18 mouse cellular contexts compared by ENCODE assay signal in the genomic region with DNA sequence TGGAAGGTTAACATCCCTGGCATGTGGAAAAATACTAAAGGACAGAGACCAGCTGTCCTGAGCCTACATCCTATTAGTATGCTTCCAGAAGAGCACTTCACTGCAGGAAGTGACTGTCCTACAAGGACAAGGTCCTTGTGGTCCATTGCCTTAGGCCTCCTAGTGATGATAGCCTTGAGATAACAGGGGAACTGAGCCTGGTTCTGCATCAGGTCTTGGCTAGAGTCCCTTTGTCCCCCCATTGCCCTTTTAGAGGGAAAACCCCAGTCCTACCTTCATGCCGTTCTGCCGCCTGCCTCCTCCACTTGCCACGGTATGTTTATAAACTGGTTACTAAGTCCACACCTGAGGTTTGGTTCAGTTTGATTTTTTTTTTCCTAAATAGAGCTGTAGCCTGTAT.
DNase-seq lines count a peak whose midpoint lies in the region; ATAC-seq and TF ChIP-seq lines count a peak whose summit lies in the region.
"Had no signal": no experiment of that assay in that cellular context is flagged by ENCODE, and none has a peak within 500 bp of the region (broad histone marks: within the 10 kb centered on the region; RNA-seq: fewer than 3 reads in every experiment).

No protein-coding gene starts in this region.

- H3K9ac ChIP-seq in embryonic facial prominence, embryonic 12.5 days: 0 out of 2 replicates have a peak overlapping the region, but pooled peaks have one; percentile 15
- no peak overlapping the region for H3K9ac ChIP-seq in hindbrain, embryonic 12.5 days
- no peak overlapping the region for H3K9ac ChIP-seq in hindbrain, postnatal 0 days (replicated peaks; ENCODE audit: low read length)
- H3K9ac ChIP-seq in midbrain, embryonic 15.5 days: no peak overlapping the region
- H3K9ac ChIP-seq: forebrain, postnatal 0 days; liver, embryonic 12.5 days had no signal

- no peaks in the 10 kb centered on the region for H3K9me3 ChIP-seq in embryonic facial prominence, embryonic 12.5 days
- H3K9me3 ChIP-seq in embryonic facial prominence, embryonic 10.5 days: no peaks in the 10 kb centered on the region
- H3K9me3 ChIP-seq in hindbrain, embryonic 12.5 days (replicated peaks): no peaks in the 10 kb centered on the region
- no peaks in the 10 kb centered on the region for H3K9me3 ChIP-seq in hindbrain, postnatal 0 days (ENCODE audit: low read length)
- H3K9me3 ChIP-seq in midbrain, embryonic 10.5 days (replicated peaks): no peaks in the 10 kb centered on the region
- no peaks in the 10 kb centered on the region for H3K9me3 ChIP-seq in midbrain, embryonic 15.5 days
- H3K9me3 ChIP-seq: limb, embryonic 12.5 days; liver, embryonic 12.5 days; megakaryocyte, embryonic 14.5 days had no signal

- no peak overlapping the region for H3K27ac ChIP-seq in embryonic facial prominence, embryonic 12.5 days
- no peak overlapping the region for H3K27ac ChIP-seq in embryonic facial prominence, embryonic 10.5 days (replicated peaks)
- H3K27ac ChIP-seq in hindbrain, embryonic 12.5 days: peak overlapping the region; percentile 73; the same call in 1 of the 2 replicates
- H3K27ac ChIP-seq in hindbrain, postnatal 0 days: no peak overlapping the region
- H3K27ac ChIP-seq in midbrain, embryonic 10.5 days (replicated peaks): peak overlapping the region; percentile 53; the same call in 1 of the 2 replicates
- no peak overlapping the region for H3K27ac ChIP-seq in midbrain, embryonic 15.5 days
- H3K27ac ChIP-seq: liver, embryonic 12.5 days had no signal

- no peaks in the 10 kb centered on the region for H3K36me3 ChIP-seq in embryonic facial prominence, embryonic 12.5 days
- H3K36me3 ChIP-seq in embryonic facial prominence, embryonic 10.5 days (replicated peaks): no peaks in the 10 kb centered on the region
- no peaks in the 10 kb centered on the region for H3K36me3 ChIP-seq in hindbrain, embryonic 12.5 days
- no peaks in the 10 kb centered on the region for H3K36me3 ChIP-seq in hindbrain, postnatal 0 days (ENCODE audit: insufficient read depth, low read length)
- H3K36me3 ChIP-seq in midbrain, embryonic 10.5 days: no peaks in the 10 kb centered on the region
- H3K36me3 ChIP-seq in midbrain, embryonic 15.5 days (replicated peaks): no peaks in the 10 kb centered on the region
- H3K36me3 ChIP-seq: limb, embryonic 12.5 days; liver, embryonic 12.5 days had no signal

- H3K4me3 ChIP-seq in embryonic facial prominence, embryonic 12.5 days: no peak overlapping the region
- no peak overlapping the region for H3K4me3 ChIP-seq in embryonic facial prominence, embryonic 10.5 days
- no peak overlapping the region for H3K4me3 ChIP-seq in hindbrain, embryonic 12.5 days
- no peak overlapping the region for H3K4me3 ChIP-seq in hindbrain, postnatal 0 days (ENCODE audit: low read length)
- no peak overlapping the region for H3K4me3 ChIP-seq in midbrain, embryonic 10.5 days
- H3K4me3 ChIP-seq in midbrain, embryonic 15.5 days: no peak overlapping the region
- H3K4me3 ChIP-seq: erythroblast, embryonic 14.5 days; limb, embryonic 12.5 days; liver, embryonic 12.5 days had no signal

- no peak for ATAC-seq in embryonic facial prominence, embryonic 12.5 days (ENCODE audit: insufficient number of reproducible peaks, insufficient read depth, low FRiP score, low TSS enrichment)
- no peak for ATAC-seq in hindbrain, embryonic 12.5 days (ENCODE audit: low FRiP score)
- ATAC-seq in hindbrain, postnatal 0 days: no peak
- no peak for ATAC-seq in midbrain, embryonic 15.5 days (replicated peaks)
- ATAC-seq: liver, embryonic 12.5 days had no signal

- peaks cover 27% of the 10 kb centered on the region for H3K4me1 ChIP-seq in embryonic facial prominence, embryonic 12.5 days
- H3K4me1 ChIP-seq in embryonic facial prominence, embryonic 10.5 days: peaks cover 71% of the 10 kb centered on the region
- H3K4me1 ChIP-seq in hindbrain, embryonic 12.5 days: peaks cover 52% of the 10 kb centered on the region
- peaks cover 13% of the 10 kb centered on the region; the same call in 1 of the 2 replicates for H3K4me1 ChIP-seq in hindbrain, postnatal 0 days (ENCODE audit: insufficient read depth, low read length)
- peaks cover 54% of the 10 kb centered on the region for H3K4me1 ChIP-seq in midbrain, embryonic 10.5 days
- peaks cover 36% of the 10 kb centered on the region for H3K4me1 ChIP-seq in midbrain, embryonic 15.5 days

- no peak overlapping the region for H3K4me2 ChIP-seq in embryonic facial prominence, embryonic 12.5 days (replicated peaks)
- no peak overlapping the region for H3K4me2 ChIP-seq in hindbrain, embryonic 12.5 days (replicated peaks)
- no peak overlapping the region for H3K4me2 ChIP-seq in hindbrain, postnatal 0 days (ENCODE audit: low read depth, low read length)
- H3K4me2 ChIP-seq in midbrain, embryonic 15.5 days: no peak overlapping the region
- H3K4me2 ChIP-seq: liver, embryonic 12.5 days had no signal

- 76% methylated on average over 3 of the region's 3 CpGs for WGBS in embryonic facial prominence, embryonic 12.5 days
- WGBS in embryonic facial prominence, embryonic 10.5 days: 87% methylated on average over 3 of the region's 3 CpGs
- 98% methylated on average over 3 of the region's 3 CpGs for WGBS in hindbrain, embryonic 12.5 days
- 87% methylated on average over 3 of the region's 3 CpGs for WGBS in hindbrain, postnatal 0 days
- WGBS in midbrain, embryonic 10.5 days: 91% methylated on average over 3 of the region's 3 CpGs
- 91% methylated on average over 3 of the region's 3 CpGs for WGBS in midbrain, embryonic 15.5 days

- 0 out of 2 replicates have a peak, but pooled peaks cover 2% of the 10 kb centered on the region for H3K27me3 ChIP-seq in embryonic facial prominence, embryonic 12.5 days
- H3K27me3 ChIP-seq in embryonic facial prominence, embryonic 10.5 days (replicated peaks; ENCODE audit: low read depth, poor library complexity, severe bottlenecking): peaks cover 26% of the 10 kb centered on the region
- 0 out of 2 replicates have a peak, but pooled peaks cover 3% of the 10 kb centered on the region for H3K27me3 ChIP-seq in hindbrain, embryonic 12.5 days
- no peaks in the 10 kb centered on the region for H3K27me3 ChIP-seq in hindbrain, postnatal 0 days (ENCODE audit: insufficient read depth, low read length)
- no peaks in the 10 kb centered on the region for H3K27me3 ChIP-seq in midbrain, embryonic 10.5 days (ENCODE audit: low read depth, poor library complexity, severe bottlenecking)
- H3K27me3 ChIP-seq in midbrain, embryonic 15.5 days (replicated peaks): no peaks in the 10 kb centered on the region

- no peak for TF ChIP-seq CTCF in hindbrain, postnatal 0 days (IDR thresholded peaks at IDR 0.05; ENCODE audit: low read depth)

- no peak for DNase-seq in embryonic facial prominence, embryonic 10.5 days (ENCODE audit: low spot score)
- DNase-seq in hindbrain, postnatal 0 days (ENCODE audit: low spot score): no peak
- no peak for DNase-seq in midbrain, embryonic 10.5 days (ENCODE audit: low spot score)
- no peak for DNase-seq in right cerebral cortex, adult 18-20 months
- DNase-seq: cerebellum, adult 18-20 months; forebrain, postnatal 0 days; heart, postnatal 4 days; kidney, adult 2 months; kidney, postnatal 25 days; lung, adult 2 months; thymus, postnatal 14 days had no signal

Comparison
In these comparisons a context has a peak if more than half of its experiments do, and no peak if none do; other contexts are left out.
1. H3K27ac ChIP-seq: peak in hindbrain, embryonic 12.5 days (single experiment) and midbrain, embryonic 10.5 days (single experiment); none in embryonic facial prominence, embryonic 12.5 days (single experiment), embryonic facial prominence, embryonic 10.5 days (single experiment), hindbrain, postnatal 0 days (single experiment) and midbrain, embryonic 15.5 days (single experiment).